Mouse (Mus musculus): ENCODE results near the gene Hdgfl3. TPM values are rescaled to one million over a fixed set of nuclear protein-coding genes. Genes with fewer than 3 reads are reported as not detected.

Hdgfl3 gene
- total RNA-seq, 2 experiments from 2014 or later, result 1.2 to 2.2 TPM

- DNase-seq (ENCODE audit: low spot score), result no peak
Observed at GRCm38 (mm10) chr7:81904094-81904493, 30.2 kb downstream of the Hdgfl3 start.

GRCm38 (mm10) chr7:81899361-81899760, 34.9 kb downstream of the Hdgfl3 start:
- no peak for DNase-seq (ENCODE audit: low spot score)

GRCm38 (mm10) chr7:81885128-81885527, 49.1 kb downstream of the Hdgfl3 start:
- DNase-seq (ENCODE audit: low spot score), result no peak

- DNase-seq (ENCODE audit: low spot score), result no peak
Observed at GRCm38 (mm10) chr7:81881600-81881999, 52.7 kb downstream of the Hdgfl3 start.

GRCm38 (mm10) chr7:81880797-81881196, 53.5 kb downstream of the Hdgfl3 start:
- no peak for DNase-seq (ENCODE audit: low spot score)

GRCm38 (mm10) chr7:81880286-81880685, 54.0 kb downstream of the Hdgfl3 start:
- DNase-seq (ENCODE audit: low spot score), result no peak

GRCm38 (mm10) chr7:81875372-81875771, 58.9 kb downstream of the Hdgfl3 start:
- no peak for DNase-seq (ENCODE audit: low spot score)

- DNase-seq (ENCODE audit: low spot score), result no peak
Observed at GRCm38 (mm10) chr7:81874636-81875035, 59.6 kb downstream of the Hdgfl3 start.

- no peak for DNase-seq (ENCODE audit: low spot score)
Observed at GRCm38 (mm10) chr7:81873807-81874206, 60.5 kb downstream of the Hdgfl3 start.

- no peak for DNase-seq (ENCODE audit: low spot score)
Observed at GRCm38 (mm10) chr7:81872493-81873013, 61.7 kb downstream of the Hdgfl3 start.

- peak; percentile 56 for DNase-seq (ENCODE audit: low spot score)
Observed at GRCm38 (mm10) chr7:81868158-81868557, 66.1 kb downstream of the Hdgfl3 start.

- DNase-seq (ENCODE audit: low spot score), result no peak
Observed at GRCm38 (mm10) chr7:81867231-81867930, 66.9 kb downstream of the Hdgfl3 start.

- DNase-seq (ENCODE audit: low spot score), result no peak
Observed at GRCm38 (mm10) chr7:81865937-81866336, 68.3 kb downstream of the Hdgfl3 start.

- no peak for DNase-seq (ENCODE audit: low spot score)
Observed at GRCm38 (mm10) chr7:81864552-81864951, 69.7 kb downstream of the Hdgfl3 start.

GRCm38 (mm10) chr7:81862587-81863583, 71.4 kb downstream of the Hdgfl3 start:
- peak; percentile 32 for DNase-seq (ENCODE audit: low spot score)

GRCm38 (mm10) chr7:81861921-81862320, 72.4 kb downstream of the Hdgfl3 start:
- DNase-seq (ENCODE audit: low spot score), result no peak

- no peak for DNase-seq (ENCODE audit: low spot score)
Observed at GRCm38 (mm10) chr7:81861461-81861860, 72.8 kb downstream of the Hdgfl3 start.

- no peak for DNase-seq (ENCODE audit: low spot score)
Observed at GRCm38 (mm10) chr7:81860996-81861395, 73.3 kb downstream of the Hdgfl3 start.

- no peak for DNase-seq (ENCODE audit: low spot score)
Observed at GRCm38 (mm10) chr7:81860071-81860470, 74.2 kb downstream of the Hdgfl3 start.

GRCm38 (mm10) chr7:81858968-81859721, 75.1 kb downstream of the Hdgfl3 start, which contains the start of gene Tm6sf1:
Gene Tm6sf1 (plus strand): TSS chr7:81859001.
- no peak for DNase-seq (ENCODE audit: low spot score)

GRCm38 (mm10) chr7:81858236-81858635, 76.0 kb downstream of the Hdgfl3 start:
- DNase-seq (ENCODE audit: low spot score), result no peak

Measured in gastrocnemius, adult 18-20 months (tissue).